Mouse (Mus musculus): ENCODE data around the gene Mesp2.
"Not testable (repeated sequence)": the region's sequence is repeated elsewhere in the genome, so short reads cannot be mapped to it uniquely, and the experiment has no call there.

The Mesp2 gene

DNA sequence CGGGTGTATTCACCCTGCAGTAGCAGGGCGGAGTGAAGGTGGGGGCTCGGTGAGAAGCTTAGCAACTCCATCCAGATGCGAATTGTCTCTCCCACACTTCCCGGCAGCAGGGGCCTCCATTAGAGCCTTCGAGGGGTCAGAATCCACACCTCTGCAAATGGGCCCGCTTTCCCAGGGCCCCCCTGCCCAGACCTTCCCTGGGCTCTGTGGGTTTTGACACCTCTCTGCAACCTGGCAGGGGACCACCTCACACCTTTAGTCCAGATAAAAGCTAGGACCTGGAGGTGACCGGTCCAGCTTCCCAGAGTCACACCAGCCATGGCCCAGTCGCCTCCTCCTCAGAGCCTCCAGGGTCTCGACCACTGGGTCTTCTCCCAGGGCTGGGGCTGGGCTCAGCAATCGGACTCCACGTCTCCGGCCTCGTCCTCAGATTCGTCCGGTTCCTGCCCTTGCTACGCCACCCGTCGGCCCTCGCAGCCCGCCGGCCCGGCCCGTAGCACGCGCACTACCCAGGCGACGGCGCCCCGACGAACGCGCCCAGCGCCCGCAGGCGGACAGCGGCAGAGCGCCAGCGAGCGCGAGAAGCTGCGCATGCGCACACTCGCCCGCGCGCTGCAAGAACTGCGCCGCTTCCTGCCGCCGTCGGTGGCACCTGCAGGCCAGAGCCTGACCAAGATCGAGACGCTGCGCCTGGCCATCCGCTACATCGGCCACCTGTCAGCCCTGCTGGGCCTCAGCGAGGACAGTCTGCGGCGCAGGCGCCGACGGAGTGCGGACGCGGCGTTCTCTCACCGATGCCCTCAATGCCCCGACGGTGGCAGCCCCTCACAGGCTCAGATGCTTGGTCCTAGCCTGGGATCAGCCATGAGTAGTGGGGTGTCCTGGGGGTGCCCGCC, at the start of gene Mesp2:
Gene Mesp2, plus strand, starts transcription at position 117 of the 896 bp plus-strand sequence.
- DNase-seq (ENCODE audit: low spot score): peak; percentile 84

DNA sequence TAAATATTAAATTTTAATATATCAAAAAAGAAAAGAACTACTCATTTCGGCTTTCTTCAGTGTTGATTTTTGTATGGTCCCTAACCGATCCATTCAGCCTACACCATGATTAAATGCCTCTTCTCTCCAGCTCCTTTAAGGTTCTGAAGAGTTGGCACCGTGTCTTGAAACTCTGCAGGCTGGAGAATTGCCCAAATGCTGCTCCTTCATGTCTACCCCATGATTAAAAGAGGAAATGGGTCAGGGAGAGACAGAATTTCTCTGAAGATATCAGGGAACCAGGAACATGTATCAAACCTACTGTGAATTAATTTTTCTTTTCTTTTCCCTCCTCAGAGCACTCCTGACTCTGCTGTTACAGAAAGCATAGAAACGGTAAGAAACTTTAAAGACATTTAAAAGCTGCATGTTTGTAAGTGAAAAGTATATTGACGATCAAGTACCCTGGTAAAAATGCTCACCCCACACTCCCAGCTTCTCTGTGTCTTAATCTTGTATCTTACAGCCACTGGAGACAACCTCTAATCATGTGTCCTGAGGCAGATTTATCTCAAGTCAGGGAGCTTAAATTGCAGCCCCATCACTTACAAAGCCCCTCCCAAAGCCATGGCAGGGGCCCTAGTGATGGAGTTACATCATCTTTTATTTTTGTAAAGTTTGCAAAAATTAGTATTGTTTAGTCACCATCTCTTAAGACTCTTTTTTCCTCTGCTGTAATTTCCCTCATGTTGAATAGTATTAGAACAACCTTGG, 49.2 kb upstream of the Mesp2 start:
- DNase-seq (ENCODE audit: low spot score): no peak

DNA sequence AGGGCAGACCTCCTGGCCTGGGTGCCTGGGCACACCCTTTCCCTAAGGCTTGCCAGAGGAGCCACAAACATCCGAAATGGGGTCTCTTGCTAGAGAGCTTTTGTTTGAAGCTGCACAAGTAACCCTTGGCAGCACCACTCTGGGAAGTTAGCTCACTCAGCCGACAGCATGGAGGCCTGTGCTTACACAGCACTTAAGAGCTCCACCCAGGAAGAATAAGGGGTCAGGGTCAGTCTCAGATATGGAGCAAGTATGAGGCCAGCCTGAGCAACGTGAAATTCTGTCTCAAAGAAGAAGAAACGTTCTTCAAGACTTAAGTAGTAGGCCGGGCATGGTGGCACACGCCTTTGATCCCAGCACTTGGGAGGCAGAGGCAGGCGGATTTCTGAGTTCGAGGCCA, 48.4 kb upstream of the Mesp2 start:
- DNase-seq (ENCODE audit: low spot score): no peak

DNA sequence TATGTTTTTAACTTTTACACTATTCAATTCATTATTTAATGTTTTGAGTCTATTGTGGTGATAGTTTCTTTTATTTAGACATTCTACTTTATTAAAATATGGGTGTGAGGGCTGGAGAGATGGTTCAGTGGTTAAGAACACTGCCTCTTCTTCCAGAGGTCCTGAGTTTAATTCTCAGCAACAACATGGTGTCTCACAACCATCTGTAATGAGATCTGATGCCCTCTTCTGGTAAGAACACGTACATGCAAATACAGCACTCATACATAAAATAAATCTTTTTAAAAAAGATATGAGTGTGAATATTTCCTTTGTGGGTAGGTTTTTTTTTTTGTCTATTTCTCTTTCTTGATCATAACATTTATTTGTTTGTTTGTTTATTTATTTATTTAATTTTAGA, 44.5 kb upstream of the Mesp2 start:
- DNase-seq (ENCODE audit: low spot score): no peak

DNA sequence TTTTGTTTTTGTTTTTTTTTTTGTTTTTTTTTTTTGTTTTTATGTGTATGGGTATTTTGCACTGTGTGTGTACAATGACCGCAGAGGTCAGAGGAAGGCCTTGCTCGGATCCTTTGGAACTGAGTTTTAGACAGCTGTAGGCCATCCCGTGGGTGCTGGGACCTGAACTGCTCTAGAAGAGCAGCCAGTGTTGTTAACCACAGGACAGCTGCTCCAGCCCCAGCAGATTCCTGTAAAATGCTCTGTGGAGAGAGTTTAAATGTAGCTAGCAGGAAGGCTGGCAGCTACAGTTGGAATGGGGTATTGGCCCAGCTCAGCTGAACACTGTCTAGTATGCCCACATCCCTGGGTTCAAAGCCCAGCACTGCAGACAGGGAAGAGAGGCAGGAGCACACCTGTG, 40.9 kb upstream of the Mesp2 start:
- DNase-seq (ENCODE audit: low spot score): no peak

DNA sequence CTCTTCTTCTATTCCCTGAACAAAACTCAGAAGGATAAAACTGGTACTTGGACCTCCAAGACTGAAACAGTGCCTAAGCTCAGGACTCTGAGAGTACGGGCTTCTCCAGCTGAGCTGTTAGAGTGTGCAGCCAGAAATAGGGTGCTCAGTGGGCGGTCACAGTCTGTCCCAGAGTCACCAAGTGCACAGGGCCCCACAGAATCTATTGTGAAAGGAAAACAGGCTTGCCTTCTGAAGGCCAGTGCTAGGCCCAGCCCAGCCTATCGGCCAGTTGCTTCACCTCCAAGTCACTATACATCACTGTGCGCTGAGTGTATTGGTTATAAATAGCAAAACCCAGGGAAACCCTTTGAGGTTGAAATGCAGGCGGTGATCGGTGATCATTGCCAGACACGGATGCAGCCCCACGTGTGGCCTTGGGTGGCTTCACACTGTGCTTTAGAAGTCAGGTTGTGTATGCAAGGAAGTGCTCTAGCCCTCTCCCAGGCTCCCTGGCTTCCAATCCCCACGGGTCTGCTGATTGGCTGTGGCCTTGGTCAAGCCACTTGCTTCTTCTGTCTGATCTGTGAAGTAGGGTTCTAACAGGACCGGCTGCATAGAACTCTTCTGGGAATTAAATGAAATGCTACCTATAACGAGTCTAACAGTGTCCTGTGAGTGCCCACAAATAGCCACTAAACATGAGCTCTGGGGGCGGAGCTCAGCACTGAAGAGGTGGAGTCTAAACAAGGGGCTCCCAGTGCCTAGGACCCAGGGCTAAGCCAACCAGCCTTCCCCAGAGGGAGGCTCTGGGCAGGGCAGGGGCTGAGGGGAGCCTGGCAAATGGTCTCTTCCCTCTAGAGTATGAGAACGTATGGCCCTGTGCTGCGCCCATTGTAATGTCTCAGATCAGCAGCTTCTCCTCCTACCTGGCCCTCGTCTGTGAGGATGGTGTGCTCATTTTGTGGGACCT, 38.7 kb upstream of the Mesp2 start:
- DNase-seq (ENCODE audit: low spot score): no peak

DNA sequence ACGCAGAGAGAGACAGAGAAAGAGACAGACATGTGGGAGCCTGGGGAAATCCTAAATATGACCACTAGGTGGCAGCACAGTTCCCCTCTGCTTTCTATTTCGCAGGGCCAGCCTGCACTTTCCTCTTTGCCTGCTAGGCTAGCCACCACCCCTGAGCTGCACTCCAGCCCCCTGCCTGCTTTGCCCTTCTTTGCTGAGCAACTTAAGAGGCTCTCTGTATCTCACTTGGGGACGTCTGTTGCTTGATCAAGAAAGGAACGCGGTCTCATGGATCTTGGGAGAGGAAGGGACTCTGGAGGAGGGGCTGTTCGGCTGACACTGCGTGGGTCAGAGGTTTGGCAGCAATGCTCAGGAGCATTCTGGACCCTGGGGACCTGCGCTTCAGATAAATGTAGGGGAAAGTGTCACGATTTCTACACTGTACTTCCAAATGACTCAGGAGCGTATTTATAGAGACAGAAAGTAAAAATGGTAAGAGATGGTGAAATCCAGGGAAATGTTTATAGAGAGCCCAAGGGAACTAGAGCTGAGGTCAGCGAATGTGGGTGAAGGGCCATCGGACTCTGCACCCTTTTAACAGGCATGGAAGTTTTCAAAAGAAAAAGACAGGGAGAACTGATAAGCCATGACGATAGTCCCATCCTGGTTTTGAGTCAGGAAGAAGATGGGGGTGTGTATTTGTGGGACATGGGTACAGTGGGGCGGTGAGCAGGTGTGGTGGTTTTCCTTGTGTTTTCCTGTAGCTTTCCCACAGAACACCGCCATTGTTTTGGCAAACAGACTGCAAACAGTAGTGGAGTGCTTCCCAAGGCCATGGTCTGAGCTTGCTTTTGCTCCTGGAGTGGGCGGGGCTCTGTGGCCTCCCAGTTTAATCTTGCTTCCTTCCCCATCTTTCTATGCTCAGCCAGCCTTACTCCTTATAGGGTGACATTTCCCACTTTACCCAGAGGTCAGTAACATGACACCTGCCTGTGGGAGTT, 29.6 kb upstream of the Mesp2 start:
- peak; percentile 86 for DNase-seq (ENCODE audit: low spot score)

DNA sequence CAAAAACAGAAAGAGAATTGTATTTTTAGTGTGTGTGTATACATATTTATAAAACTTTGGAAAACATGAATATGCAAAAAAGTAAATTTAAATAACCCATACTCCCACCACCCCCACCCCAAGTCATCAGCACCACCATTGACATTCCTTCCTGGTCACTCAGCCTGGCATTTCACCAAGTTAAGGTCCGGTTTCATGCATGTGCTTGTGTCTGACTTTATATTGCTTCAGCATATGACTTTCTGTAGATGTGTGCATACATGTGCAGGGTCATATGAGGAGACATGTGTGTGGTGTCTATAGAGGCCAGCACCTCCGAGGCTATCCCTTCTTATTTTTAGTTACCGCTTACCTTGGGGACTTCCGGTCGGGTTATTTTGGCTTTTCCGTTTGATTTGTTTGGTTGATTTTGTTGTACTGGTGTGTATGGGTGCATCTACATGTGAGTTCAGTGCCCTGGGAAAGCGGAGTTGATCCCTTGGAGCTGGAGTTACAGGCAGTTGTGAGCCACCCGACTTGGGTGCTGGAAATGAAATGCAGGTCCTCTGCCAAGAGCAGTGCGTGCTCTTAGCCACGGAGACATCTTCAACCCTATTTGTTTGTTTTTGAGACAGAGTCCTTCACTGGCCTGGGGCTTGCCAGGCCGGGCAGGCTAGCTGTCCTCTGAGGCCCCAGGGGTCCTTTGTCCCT, 28.6 kb upstream of the Mesp2 start:
- no peak for DNase-seq (ENCODE audit: low spot score)

DNA sequence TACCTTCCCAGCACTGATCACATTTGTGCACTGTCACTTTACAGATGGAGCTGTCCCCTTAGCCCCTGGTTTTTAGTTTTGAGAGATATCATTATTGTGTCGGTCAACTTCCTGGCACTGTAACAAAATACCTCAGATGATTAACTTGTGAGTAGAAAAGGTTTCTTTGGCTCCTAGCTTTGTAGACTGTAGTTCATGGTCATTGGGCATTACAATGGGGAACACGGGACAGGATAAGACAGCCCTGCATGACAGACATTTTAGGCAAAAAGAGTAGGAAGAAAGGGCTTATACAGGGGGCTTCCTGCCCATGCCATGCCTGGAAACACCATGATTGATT, 28.0 kb upstream of the Mesp2 start:
- no peak for DNase-seq (ENCODE audit: low spot score)

DNA sequence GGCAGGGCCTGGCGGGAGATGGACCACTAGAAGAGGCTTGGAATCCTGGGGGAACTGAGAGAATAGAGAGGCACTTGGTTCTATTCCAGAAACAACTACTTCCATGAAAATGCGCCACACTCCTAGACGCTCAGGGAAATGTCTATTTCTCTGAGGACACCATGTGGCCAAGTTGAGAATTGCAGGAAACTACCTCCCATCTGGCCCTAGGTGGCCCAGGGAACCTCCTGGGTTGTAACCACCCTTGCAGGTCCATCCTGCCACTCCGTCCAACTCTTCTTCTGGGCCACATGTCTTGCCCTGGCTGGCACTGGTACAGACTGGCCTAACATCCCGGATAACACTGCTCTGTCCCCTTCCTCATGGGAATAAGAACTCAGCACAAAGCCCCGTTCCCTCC, 24.2 kb upstream of the Mesp2 start:
- DNase-seq (ENCODE audit: low spot score): peak; percentile 87

DNA sequence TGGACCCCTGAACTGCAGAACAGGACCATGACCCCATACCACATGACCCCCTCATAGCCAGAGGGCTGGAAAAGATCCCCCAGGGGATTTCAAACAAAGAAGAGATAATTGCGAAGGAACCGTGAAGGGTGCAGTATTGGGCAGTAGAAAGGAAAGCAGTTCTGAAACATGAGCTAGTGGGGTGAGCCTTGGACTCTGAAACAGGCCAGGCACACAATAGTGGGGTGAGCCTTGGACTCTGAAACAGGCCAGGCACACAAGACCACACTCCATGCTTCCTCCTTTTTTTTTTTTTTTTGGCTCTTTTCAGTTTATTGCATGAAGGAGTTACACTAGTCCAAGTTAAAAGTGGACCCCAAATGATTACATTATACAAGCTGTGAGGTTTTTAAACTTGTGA, 20.7 kb upstream of the Mesp2 start:
- not testable (repeated sequence) for DNase-seq (ENCODE audit: low spot score)

DNA sequence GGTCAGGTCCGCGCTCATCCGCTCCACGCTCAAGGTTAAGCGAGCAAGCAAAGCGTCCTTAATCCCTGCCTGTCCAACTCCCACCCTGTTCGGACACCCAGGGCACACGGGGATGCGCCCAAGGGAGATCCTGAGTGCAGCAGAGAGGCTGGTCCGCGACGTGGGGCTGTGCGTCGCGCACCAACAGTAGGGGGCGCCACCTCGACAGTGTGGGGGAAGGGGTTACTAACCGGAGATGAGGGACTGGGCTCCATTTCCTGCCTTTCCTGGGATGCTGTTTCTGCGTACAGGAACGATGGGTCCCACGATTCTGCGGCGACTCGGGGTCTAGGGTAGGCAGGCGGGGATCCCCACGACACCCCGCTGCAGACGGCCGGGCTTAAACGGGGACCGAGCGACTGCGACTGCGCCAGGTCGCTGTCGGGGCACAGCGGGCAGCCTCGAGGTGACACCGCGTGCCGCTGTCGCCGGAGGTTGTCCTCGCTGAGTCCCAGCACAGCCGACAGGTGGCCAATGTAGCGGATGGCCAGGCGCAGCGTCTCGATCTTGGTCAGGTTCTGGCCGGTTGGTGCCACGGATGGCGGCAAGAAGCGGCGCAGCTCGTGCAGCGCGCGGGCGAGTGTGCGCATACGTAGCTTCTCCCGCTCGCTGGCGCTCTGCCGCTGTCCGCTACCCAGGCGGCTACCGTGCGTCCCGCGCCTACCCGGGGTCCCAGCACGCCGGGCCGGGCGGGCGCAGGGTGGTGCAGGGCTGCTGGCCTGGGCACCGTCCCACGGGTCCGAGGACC, 17.7 kb upstream of the Mesp2 start:
- DNase-seq (ENCODE audit: low spot score): peak; percentile 78

DNA sequence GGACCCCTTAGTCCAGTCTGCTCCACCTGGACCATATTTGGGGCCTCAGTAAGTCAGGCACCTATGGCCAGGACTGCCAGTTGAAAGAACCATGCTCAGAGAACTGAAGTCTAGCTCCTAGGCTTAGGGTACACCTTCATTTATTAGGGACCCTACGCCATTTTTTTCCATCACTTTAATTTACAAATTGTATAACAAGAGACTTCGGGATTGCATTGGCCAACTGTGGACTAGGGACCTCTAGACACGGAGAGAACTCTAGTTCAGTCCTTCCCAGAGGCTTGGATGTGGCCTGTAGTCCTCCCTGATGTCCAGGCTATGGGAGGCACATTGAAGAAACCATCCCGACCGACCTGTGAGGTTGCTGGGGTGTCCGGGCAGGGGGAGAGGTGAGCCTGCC, 16.8 kb upstream of the Mesp2 start, which contains the start of gene Mesp1:
Gene Mesp1, minus strand, starts transcription at position 101 of the 400 bp plus-strand sequence.
- no peak for DNase-seq (ENCODE audit: low spot score)

DNA sequence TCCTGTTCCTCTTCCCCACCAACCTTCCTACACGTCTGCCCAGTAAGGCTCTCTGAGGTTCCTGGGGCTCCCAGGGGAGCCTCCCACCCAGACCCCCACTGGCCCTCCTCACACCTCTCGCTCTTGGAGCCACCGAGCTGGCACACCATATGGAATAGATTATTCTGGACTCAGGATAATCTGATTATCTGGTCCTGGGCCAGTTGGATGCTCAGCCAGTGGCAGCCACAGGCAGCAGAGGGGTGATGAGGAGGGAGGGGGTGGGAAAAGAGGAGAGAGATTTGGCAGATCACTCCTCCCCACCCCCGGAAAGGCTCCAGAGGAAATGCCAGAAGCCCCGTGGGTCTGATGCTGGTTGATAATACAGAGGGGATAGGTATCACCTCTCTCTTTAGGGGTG, 11.9 kb upstream of the Mesp2 start:
- no peak for DNase-seq (ENCODE audit: low spot score)

DNA sequence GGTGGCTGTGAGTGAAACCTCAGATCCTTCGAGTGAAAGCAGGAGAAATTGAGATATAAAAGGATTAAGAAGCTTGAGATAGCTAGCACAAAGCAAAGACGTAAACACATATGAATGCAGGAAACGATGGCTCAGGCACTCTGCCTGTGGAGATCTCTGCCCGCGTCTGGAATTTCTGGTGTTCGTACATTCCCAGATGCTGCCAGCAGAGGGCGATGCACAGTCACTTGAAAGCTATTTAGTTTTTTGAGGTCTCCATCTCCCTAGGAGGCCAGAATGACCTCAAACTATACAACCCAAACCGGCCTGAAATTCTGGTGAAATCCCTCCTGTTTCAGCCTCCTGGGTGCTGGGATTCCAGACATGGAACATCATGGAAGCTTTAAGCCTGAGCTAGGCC, 11.5 kb upstream of the Mesp2 start:
- DNase-seq (ENCODE audit: low spot score): peak; percentile 89

DNA sequence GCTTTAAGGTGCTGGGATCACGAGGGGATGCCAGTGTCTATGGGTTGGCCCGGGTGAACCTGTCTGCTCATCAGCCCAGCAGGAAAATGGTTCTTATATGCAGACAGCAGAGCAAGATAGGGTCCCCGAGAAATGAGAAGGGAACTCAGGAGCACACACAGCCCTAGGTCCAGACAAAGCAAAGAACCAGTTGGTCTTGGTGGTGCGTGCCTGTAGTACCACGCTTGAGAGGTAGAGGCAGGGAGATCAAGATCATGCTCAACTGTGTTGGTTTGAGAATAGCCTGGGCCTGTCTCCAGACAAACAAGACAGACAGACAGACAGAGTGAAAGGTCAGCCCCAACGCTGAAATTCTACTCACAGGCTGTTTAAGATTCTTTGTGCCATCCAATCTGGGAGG, 11.0 kb upstream of the Mesp2 start:
- DNase-seq (ENCODE audit: low spot score): no peak

DNA sequence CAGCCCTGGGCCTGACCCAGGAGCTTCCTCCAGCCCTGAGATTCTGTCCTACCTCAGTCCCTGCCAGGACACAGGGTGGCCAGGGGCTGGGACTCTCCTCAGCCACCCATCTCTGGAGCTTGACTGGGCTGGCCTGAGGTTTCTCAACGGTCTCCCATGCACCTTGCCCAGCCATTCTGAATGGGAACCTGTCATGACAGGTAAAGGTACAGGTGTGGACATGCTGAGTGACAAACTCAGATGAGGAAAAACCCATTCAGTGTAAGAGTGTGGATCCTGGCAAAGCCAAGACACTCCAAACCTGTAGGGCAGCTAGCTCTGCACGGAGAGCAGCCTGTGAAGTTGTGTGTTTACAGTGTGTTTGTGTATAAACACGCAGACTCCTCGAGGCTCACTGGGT, 10.2 kb upstream of the Mesp2 start:
- DNase-seq (ENCODE audit: low spot score): no peak

DNA sequence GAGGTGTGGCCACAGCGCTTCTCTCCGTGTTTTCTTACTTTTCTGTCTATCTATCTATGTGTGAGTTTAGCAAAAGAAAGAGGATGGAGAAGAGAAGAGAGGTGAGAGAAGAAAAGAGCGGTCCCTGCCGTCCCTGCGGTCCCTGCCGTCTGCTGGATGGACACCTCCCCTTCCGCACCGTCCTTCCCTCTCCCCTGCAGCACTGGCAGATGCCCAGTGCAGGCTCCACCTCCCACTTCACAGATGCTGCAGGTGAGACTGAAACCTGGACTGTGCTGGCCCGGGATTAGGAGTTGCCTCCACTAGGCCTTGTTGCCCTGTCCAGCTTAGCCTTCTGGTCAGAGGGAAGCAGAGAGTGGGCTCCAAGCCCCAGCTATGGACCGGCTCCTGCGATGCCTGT, 9.1 kb upstream of the Mesp2 start:
- no peak for DNase-seq (ENCODE audit: low spot score)

DNA sequence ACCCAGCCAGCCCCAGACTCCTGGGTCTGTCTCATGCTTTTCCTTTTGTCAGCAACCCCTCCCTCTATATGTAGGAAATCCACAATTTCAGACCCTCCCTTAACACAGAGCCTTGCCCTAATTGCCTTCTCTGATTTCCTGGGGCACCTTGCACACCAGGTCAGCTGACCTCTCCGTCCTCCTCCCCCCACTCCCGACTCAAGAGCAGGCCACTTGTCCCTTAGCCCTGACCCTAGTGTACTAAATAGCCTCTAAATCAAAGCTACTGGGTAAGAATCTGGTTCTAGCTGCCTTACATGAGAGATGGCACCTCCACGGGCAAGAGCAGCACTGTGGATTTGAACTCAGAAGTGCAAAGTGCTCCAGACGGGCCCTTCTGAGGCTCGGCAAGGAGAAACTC, 8.5 kb upstream of the Mesp2 start:
- DNase-seq (ENCODE audit: low spot score): no peak

DNA sequence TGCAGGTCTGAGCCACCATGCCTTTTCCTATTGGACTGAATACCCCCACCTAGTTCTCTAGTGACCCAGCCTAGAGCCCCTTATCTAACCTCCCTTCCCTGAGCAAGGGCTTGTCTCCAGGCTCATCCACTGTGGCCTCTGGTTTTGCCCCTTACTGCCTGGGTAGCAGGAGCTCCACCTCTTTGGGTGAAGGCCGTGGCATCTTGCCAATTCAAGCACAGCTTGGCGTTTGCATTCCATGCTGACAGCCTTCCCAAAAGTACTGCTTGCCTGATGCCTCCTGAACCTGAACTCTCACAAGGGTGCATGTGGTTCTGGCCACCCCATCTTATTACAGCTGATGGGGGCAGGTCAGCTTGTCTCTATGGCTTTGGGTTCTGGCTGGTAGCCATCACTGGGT, 6.6 kb upstream of the Mesp2 start:
- no peak for DNase-seq (ENCODE audit: low spot score)

Measured in testis, postnatal 10 days (tissue).